In the genomic region with DNA sequence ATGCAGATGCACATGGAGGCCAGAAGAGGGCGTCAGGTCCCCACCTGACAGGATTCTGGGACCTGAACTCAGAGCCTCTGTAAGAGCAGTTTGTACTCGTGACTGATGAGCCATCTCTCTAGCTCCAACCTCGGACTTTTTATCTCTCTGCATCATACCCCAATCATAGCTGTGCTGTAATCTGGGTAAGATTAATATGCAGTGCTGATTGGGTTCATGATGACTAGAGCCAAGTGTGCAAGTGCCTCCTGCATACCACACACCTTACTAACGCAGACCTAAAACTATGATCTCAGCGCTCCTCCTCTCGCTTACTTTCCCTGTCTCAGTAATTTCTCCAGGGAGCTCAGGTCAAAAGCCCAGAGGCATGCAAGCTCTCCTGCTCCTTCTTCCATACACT, we compare ENCODE assay signal across 1 mouse cellular context.
TF ChIP-seq lines count a peak whose summit lies in the region.

No protein-coding gene starts in this region.

TF ChIP-seq in MEL, 35 proteins besides CTCF, POLR2A, EP300 and RAD21 (continued from another document):
- TF ChIP-seq CHD1 (IDR thresholded peaks at IDR 0.05; ENCODE audit: low read depth, low read length): no peak
